Mouse (Mus musculus) forebrain, postnatal 0 days (tissue): ENCODE data around the gene Utp20. TPM values are rescaled to one million over a fixed set of nuclear protein-coding genes. Genes with fewer than 3 reads are reported as not detected.
"Not testable (repeated sequence)": the region's sequence is repeated elsewhere in the genome, so short reads cannot be mapped to it uniquely, and the experiment has no call there.

Experiments
- ATAC-seq: fragments of 200-750 bp; cut with Nextera tagmentation; 2 replicates; pipeline ENCODE4 v1.8.0; 2017; ENCODE audit warnings: mild to moderate bottlenecking, moderate library complexity
- DNase-seq: peaks from one replicate; pipeline ENCODE4 v3.0.0-alpha.2; 2015
- H3K27ac ChIP-seq: fragments of 300-500 bp; sonication (generic); 2 replicates; pipeline ENCODE4 v1.5.1; 2014; ENCODE audit warnings: low read depth, mild to moderate bottlenecking, antibody characterized with exemption, low read length, moderate library complexity, mixed read lengths
- H3K27me3 ChIP-seq: fragments of 300-500 bp; sonication (generic); 2 replicates; pipeline ENCODE4 v1.6.1; 2014; ENCODE audit warnings: mild to moderate bottlenecking, low read length, mixed read lengths; ENCODE audit not compliant: insufficient read depth
- H3K36me3 ChIP-seq: fragments of 300-500 bp; sonication (generic); 2 replicates; pipeline ENCODE4 v1.6.1; 2014; ENCODE audit warnings: mild to moderate bottlenecking, moderate library complexity; ENCODE audit not compliant: insufficient read depth
- H3K4me1 ChIP-seq: fragments of 300-500 bp; sonication (generic); 2 replicates; pipeline ENCODE4 v1.6.1; 2014; ENCODE audit warnings: antibody characterized with exemption; ENCODE audit not compliant: insufficient read depth
- H3K4me2 ChIP-seq: fragments of 300-500 bp; sonication (generic); 2 replicates; pipeline ENCODE4 v1.6.1; 2014; ENCODE audit warnings: low read depth, mild to moderate bottlenecking, moderate library complexity
- H3K4me3 ChIP-seq: fragments of 300-500 bp; sonication (generic); 2 replicates; pipeline ENCODE4 v1.5.1; 2014; ENCODE audit warnings: low read depth, low read length, mixed read lengths
- H3K9ac ChIP-seq: fragments of 300-500 bp; sonication (generic); 2 replicates; pipeline ENCODE4 v1.6.1; 2014; ENCODE audit warnings: mild to moderate bottlenecking
- H3K9me3 ChIP-seq: fragments of 300-500 bp; sonication (generic); 2 replicates; pipeline ENCODE4 v1.6.1; 2016; ENCODE audit warnings: low read length
- CTCF ChIP-seq: sonication (generic); IDR thresholded peaks from 2 replicates; pipeline ENCODE4 v1.5.1; 2016; ENCODE audit warnings: antibody characterized with exemption, control low read depth, low read depth
- WGBS: fragments of 180-500 bp; shearing (Covaris S2); extraction: QIAGEN DNeasy Blood & Tissue Kit; methylation state at CpG from one replicate; pipeline ENCODE4 v1.1.7; 2014; 5-methylcytosine and 5-hydroxymethylcytosine counted together
- polyA plus RNA-seq: library from polyadenylated mRNA; unstranded; fragments of >200 nt; fragmentation: Nextera tagmentation; extraction: Ambion mirVana; gene quantifications from 2 replicates; pipeline ENCODE4 v1.2.1, GENCODE M21; 2015
- total RNA-seq: library from RNA; depleted of rRNA; stranded (reverse); fragments of >200 nt; gene quantifications from 2 replicates; pipeline ENCODE4 v1.2.3, GENCODE M21; 2014

Gene Utp20
- total and polyA plus RNA-seq, 2 experiments from 2014 or later = 4.3 to 18.5 TPM

DNA sequence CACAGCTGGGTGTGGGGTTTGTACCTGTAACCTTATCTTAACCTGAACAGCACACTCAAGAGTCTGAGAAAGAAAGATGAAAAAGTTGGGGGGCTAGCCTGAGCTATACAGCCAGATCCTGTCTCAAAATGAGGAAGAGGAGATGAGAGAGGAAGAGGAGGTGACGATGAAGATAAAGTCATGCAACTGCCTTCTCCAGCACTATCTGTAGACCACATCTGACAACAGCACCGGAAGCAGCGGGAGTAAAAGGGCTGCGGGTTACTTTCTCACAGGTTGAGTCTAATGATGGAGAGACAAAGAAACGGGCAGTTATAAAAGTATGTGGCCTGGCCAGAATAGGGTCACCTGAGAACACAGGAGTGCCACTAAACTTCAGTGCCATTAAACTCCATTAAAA, 57.6 kb downstream of the Utp20 start:
- Histone ChIP-seq H3K4me3 (no peak overlapping the region), H3K4me1 (no peaks in the 10 kb centered on the region), H3K9me3 (no peaks in the 10 kb centered on the region), H3K4me2 (no peak overlapping the region), H3K27me3 (no peaks in the 10 kb centered on the region), H3K36me3 (peaks cover 73% of the 10 kb centered on the region), H3K27ac (no peak overlapping the region), H3K9ac (no peak overlapping the region)
- DNase-seq (no peak), ATAC-seq (no peak)
- no peak for TF ChIP-seq CTCF
- WGBS = 94% methylated on average over 5 of the region's 5 CpGs

DNA sequence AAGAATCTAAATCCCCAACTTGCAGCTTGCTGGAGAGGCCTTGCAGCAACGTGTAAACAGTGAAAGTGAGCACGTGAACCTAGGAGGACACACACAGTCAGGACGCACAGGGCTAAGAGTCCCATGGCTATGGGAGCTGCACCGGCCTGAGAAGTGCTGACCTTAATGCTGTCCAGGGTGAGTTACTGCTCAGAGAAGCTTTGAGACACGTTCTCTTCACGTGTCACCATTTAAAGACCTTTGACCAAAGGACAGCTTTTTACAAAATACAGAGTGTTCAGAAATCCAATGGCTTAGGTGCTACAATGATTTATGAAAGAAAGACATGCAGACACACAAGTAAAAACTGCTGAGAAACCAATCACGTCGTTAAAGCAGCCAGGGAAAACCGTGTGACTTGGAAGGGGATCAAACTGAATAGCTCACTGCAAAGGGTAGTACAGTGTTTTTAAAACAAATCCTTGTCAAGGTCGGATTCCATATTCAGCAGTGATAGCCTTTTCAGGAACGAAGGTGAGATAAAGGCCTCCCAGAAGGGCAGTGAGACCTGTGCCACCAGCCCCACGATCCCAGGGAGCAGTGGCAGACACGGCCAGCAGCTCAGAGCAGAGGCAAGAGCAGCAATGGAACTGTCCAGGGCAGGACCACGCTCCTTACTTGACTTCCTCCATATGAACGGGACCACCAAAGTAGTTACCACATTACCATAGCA, 61.0 kb downstream of the Utp20 start:
- ATAC-seq (no peak), DNase-seq (no peak)
- Histone ChIP-seq H3K4me2 (no peak overlapping the region), H3K9ac (no peak overlapping the region), H3K9me3 (no peaks in the 10 kb centered on the region), H3K4me1 (no peaks in the 10 kb centered on the region), H3K36me3 (peaks cover 64% of the 10 kb centered on the region), H3K27ac (no peak overlapping the region), H3K27me3 (no peaks in the 10 kb centered on the region), H3K4me3 (no peak overlapping the region)
- WGBS = 90% methylated on average over 15 of the region's 15 CpGs
- no peak for TF ChIP-seq CTCF

DNA sequence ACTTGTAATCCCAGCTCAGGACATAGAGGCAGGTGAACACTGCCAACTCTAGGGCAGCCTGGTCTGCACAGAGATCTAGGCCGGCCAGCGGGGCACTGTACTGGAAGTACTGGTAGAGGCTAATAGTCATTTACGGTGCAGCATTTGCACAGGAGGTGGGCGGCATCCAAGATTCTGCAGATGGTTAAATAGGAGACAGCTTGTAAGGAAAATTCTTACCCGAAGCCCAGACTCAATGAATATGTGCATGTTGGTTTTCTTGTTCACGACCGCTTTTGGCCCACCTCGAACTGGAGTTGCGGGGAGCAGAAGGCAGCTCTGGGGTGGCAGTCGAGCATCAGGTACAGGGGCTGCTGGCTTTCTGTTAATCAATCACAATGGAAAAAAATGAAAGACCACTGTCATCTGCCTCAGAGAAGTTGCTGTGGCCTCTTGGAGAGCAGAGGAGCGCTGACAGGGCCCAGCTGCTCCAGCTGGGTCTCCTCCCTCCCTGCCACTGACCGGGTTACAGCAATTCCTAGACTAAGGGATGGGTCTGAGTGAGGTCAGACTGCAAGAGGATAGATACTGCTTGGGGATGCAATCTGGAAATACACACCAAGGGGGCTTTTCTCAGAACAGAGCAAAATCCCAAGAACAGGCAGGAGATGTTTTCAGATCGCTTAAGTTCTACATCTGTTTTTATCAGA, 64.9 kb downstream of the Utp20 start:
- H3K9ac ChIP-seq = no peak overlapping the region
- H3K4me1 ChIP-seq = no peaks in the 10 kb centered on the region
- DNase-seq (peak; percentile 31), ATAC-seq (peak; percentile 64)
- TF ChIP-seq CTCF = no peak
- H3K27me3 ChIP-seq = no peaks in the 10 kb centered on the region
- H3K36me3 ChIP-seq = peaks cover 61% of the 10 kb centered on the region
- WGBS = 82% methylated on average over 13 of the region's 13 CpGs
- H3K4me2 ChIP-seq = no peak overlapping the region
- no peak overlapping the region for H3K4me3 ChIP-seq
- H3K9me3 ChIP-seq = no peaks in the 10 kb centered on the region
- peak overlapping the region; percentile 35; the same call in 1 of the 2 replicates for H3K27ac ChIP-seq

DNA sequence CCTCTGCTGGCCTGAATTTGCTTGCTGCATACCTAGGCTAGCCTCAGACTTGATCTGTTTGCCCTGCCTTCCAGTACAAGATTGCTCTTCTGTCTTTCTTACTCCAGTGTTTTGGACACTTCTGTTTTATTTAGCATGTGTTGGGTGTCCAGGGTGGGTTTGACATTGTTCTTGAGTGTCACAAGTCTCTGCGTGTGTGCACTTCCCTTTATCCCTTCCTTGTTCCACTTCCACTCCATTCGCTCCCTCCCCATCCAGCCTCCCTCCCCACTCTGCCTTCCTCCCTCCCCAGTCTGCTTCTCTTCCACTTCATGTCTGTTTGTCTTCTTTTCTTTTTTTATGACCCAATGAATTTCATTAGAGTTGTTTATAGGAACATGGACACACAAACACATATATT, 85.2 kb downstream of the Utp20 start:
- peaks cover 45% of the 10 kb centered on the region for H3K36me3 ChIP-seq
- ATAC-seq = no peak
- no peaks in the 10 kb centered on the region for H3K27me3 ChIP-seq
- no peak for TF ChIP-seq CTCF
- no peak overlapping the region for H3K9ac ChIP-seq
- DNase-seq = no peak
- H3K27ac ChIP-seq = no peak overlapping the region
- no peaks in the 10 kb centered on the region for H3K4me1 ChIP-seq
- H3K4me3 ChIP-seq = no peak overlapping the region
- H3K4me2 ChIP-seq = no peak overlapping the region
- WGBS = 83% methylated on average over 2 of the region's 2 CpGs
- no peaks in the 10 kb centered on the region for H3K9me3 ChIP-seq

DNA sequence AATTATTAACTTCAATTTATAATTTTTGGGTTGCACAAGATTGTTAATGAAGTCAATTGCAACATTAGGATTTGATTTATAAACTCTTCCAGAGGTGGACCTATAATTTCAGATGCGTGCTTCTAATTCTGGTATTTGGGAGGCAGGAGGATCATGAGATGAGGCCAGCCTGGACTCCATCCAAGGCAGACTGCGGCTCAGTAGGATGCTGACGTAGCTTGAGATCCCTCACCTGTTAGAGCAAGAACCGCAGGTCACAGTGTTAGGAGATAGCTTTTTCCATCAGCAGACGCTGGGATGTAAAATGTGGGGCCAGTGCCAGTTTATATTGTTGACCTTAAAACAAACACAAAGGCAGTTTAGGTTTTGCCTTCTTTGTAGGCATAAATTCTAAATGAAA, 85.8 kb downstream of the Utp20 start:
- no peaks in the 10 kb centered on the region for H3K27me3 ChIP-seq
- H3K9ac ChIP-seq = no peak overlapping the region
- peaks cover 45% of the 10 kb centered on the region for H3K36me3 ChIP-seq
- no peak overlapping the region for H3K4me2 ChIP-seq
- no peaks in the 10 kb centered on the region for H3K4me1 ChIP-seq
- no peaks in the 10 kb centered on the region for H3K9me3 ChIP-seq
- no peak overlapping the region for H3K4me3 ChIP-seq
- ATAC-seq = no peak
- WGBS = 88% methylated on average over 5 of the region's 5 CpGs
- no peak for TF ChIP-seq CTCF
- no peak overlapping the region for H3K27ac ChIP-seq
- no peak for DNase-seq

DNA sequence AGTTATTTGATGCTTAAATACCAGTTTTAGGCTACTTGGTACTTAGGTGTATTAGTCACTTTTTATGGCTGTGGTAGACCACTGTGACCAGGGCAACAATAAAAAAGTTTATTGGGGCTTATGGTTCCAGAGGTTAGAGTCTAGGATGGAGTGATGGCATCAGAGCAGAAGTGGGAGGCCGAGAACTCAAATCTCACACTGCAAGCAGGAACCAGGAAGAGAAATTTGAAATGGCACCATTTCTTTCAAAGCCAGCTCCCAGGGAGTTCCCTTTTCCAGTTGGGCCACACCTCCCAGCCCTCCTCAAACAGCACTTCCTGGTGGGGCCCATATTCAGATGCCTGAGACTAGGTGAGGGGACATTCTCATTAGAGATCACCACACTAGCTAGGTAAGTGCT, 86.8 kb downstream of the Utp20 start:
- ATAC-seq (no peak), DNase-seq (no peak)
- Histone ChIP-seq H3K4me3 (no peak overlapping the region), H3K4me2 (no peak overlapping the region), H3K4me1 (no peaks in the 10 kb centered on the region), H3K27me3 (no peaks in the 10 kb centered on the region), H3K36me3 (peaks cover 41% of the 10 kb centered on the region), H3K27ac (no peak overlapping the region), H3K9me3 (no peaks in the 10 kb centered on the region), H3K9ac (no peak overlapping the region)
- WGBS = 97% methylated on average over 1 of the region's 1 CpGs
- TF ChIP-seq CTCF = no peak

DNA sequence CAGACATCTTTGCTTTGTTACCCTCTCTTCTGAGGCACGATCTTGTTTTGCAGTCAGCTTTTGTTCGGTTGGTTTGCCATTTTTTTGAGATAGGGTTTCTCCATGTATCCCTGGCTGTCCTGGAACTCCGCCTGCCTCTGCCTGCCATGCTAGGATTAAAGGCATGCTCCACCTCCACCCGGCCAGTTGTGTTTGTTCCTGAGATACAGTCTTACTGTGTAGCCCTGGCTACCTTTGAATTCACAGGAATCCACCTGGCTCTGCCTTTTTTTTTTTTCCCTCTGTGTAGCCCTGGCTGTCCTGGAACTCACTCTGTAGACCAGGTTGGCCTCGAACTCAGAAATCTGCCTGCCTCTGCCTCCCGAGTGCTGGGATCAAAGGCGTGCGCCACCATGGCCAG, 87.5 kb downstream of the Utp20 start:
- H3K4me2 ChIP-seq, H3K27ac ChIP-seq, H3K4me3 ChIP-seq, ATAC-seq, H3K4me1 ChIP-seq, H3K9ac ChIP-seq, DNase-seq, H3K27me3 ChIP-seq, H3K9me3 ChIP-seq: not testable (repeated sequence)
- WGBS = 95% methylated on average over 8 of the region's 8 CpGs
- peaks cover 33% of the 10 kb centered on the region for H3K36me3 ChIP-seq
